Mouse (Mus musculus) olfactory bulb, adult 2 months (tissue): ENCODE measurements around the gene Dna2. TPM values are rescaled to one million over a fixed set of nuclear protein-coding genes. Genes with fewer than 3 reads are reported as not detected.

Experiments used
- H3K27ac ChIP-seq: fragments of 200-500 bp; 2 replicates; pipeline ENCODE4 v1.5.1; 2012; ENCODE audit warnings: low read depth, low read length; ENCODE audit not compliant: insufficient read depth
- H3K4me1 ChIP-seq: fragments of 200-500 bp; 2 replicates; pipeline ENCODE4 v1.6.1; 2012; ENCODE audit warnings: low read length; ENCODE audit not compliant: control insufficient read depth, insufficient read depth
- H3K4me3 ChIP-seq: fragments of 200-500 bp; 2 replicates; pipeline ENCODE4 v1.5.1; 2012; ENCODE audit warnings: mild to moderate bottlenecking, low read depth, low read length, moderate library complexity; ENCODE audit not compliant: insufficient read depth
- CTCF ChIP-seq: fragments of 200-500 bp; IDR thresholded peaks from 2 replicates; pipeline ENCODE4 v1.5.1; 2012; ENCODE audit warnings: low read depth, mild to moderate bottlenecking, low read length, moderate library complexity; ENCODE audit not compliant: insufficient read depth
- POLR2A ChIP-seq: fragments of 200-500 bp; IDR thresholded peaks from 2 replicates; pipeline ENCODE4 v1.6.1; 2012; ENCODE audit warnings: mild to moderate bottlenecking, low read depth, low read length, moderate library complexity; ENCODE audit not compliant: insufficient read depth
- WGBS: fragments of 180-500 bp; shearing (Covaris S2); methylation state at CpG from one replicate; pipeline ENCODE4 v1.1.7; 2018; 5-methylcytosine and 5-hydroxymethylcytosine counted together
- polyA plus RNA-seq: library from polyadenylated mRNA; stranded (reverse); fragments of >200 nt; gene quantifications from 2 replicates; pipeline ENCODE4 v1.2.4, GENCODE M21; 2012; ENCODE audit warnings: low replicate concordance; ENCODE audit not compliant: missing spikeins, insufficient read depth, insufficient read length

The Dna2 gene
- polyA plus RNA-seq, 1 experiment, result not detected

DNA sequence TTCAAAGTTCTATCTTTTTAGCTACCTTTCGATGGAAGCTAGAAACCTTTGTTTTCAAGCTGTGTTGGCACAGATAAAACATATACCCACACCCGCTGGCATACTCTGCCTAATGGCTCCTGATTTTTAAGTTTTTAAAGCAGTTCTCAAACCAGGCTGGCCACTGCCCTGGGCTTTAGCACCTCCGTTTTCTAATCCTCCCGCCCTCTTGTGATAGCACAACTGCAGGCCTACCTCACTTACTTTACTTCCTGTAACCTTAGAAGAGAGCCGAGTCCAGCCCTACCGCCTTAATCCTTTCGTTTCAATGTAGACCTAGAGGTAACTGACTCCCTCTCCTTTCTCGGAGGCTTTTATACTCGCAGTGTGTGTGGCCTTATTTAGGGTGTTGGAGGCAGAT, 56.4 kb downstream of the Dna2 start:
- Histone ChIP-seq H3K4me3 (no peak overlapping the region), H3K27ac (no peak overlapping the region), H3K4me1 (0 out of 2 replicates have a peak, but pooled peaks cover 2% of the 10 kb centered on the region)
- 77% methylated on average over 9 of the region's 9 CpGs for WGBS
- TF ChIP-seq POLR2A, result no peak
- TF ChIP-seq CTCF, result no peak

DNA sequence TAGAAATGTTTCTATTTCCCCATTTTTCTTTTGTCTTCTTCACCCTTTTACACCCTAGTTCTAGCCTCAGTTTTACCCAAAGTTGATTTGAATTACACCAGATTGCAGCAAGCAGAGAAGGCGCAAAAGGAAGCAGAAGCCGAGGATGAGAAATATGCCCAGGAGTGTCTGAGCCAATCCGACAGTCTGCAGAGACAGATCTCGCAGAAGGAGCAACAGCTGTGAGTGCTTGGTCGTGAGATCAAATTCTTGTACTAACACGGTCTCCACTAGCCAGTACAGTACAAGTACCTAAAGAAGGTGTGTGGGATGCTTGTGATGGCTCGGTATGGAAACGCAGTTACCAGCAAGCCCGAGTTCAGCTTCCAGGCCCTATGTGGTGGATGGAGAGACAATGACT, 57.7 kb downstream of the Dna2 start:
- no peak overlapping the region for H3K27ac ChIP-seq
- TF ChIP-seq CTCF, result no peak
- TF ChIP-seq POLR2A, result no peak
- 0 out of 2 replicates have a peak, but pooled peaks cover 2% of the 10 kb centered on the region for H3K4me1 ChIP-seq
- no peak overlapping the region for H3K4me3 ChIP-seq
- 89% methylated on average over 9 of the region's 9 CpGs for WGBS

GRCm38 (mm10) chr10:63008193-63008592, 61.4 kb downstream of the Dna2 start:
- Histone ChIP-seq H3K4me3 (no peak overlapping the region), H3K4me1 (no peaks in the 10 kb centered on the region), H3K27ac (no peak overlapping the region)
- WGBS, result 53% methylated on average over 3 of the region's 3 CpGs
- TF ChIP-seq POLR2A (no peak), CTCF (no peak)

- H3K4me1 ChIP-seq, result no peaks in the 10 kb centered on the region
- no peak overlapping the region for H3K27ac ChIP-seq
- H3K4me3 ChIP-seq, result no peak overlapping the region
- TF ChIP-seq POLR2A, result no peak
- TF ChIP-seq CTCF, result no peak
- WGBS, result 67% methylated on average over 4 of the region's 4 CpGs
These were observed 63.4 kb downstream of the Dna2 start for GRCm38 (mm10) chr10:63010268-63010667.

GRCm38 (mm10) chr10:63011556-63011955, 64.7 kb downstream of the Dna2 start:
- Histone ChIP-seq H3K4me3 (no peak overlapping the region), H3K27ac (no peak overlapping the region), H3K4me1 (no peaks in the 10 kb centered on the region)
- TF ChIP-seq CTCF (no peak), POLR2A (no peak)
- 83% methylated on average over 6 of the region's 6 CpGs for WGBS

GRCm38 (mm10) chr10:63013476-63013875, 66.7 kb downstream of the Dna2 start:
- Histone ChIP-seq H3K4me1 (no peaks in the 10 kb centered on the region), H3K4me3 (no peak overlapping the region), H3K27ac (no peak overlapping the region)
- no peak for TF ChIP-seq CTCF
- WGBS, result 33% methylated on average over 3 of the region's 3 CpGs

- Histone ChIP-seq H3K27ac (no peak overlapping the region), H3K4me3 (no peak overlapping the region), H3K4me1 (0 out of 2 replicates have a peak, but pooled peaks cover 2% of the 10 kb centered on the region)
- TF ChIP-seq POLR2A (no peak), CTCF (no peak)
- WGBS, result 86% methylated on average over 9 of the region's 9 CpGs
These were observed 67.3 kb downstream of the Dna2 start for GRCm38 (mm10) chr10:63014168-63014567.

GRCm38 (mm10) chr10:63019304-63019703, 72.5 kb downstream of the Dna2 start:
- no peak overlapping the region for H3K27ac ChIP-seq
- TF ChIP-seq CTCF (no peak), POLR2A (no peak)
- 70% methylated on average over 6 of the region's 6 CpGs for WGBS
- peaks cover 4% of the 10 kb centered on the region; the same call in 1 of the 2 replicates for H3K4me1 ChIP-seq
- no peak overlapping the region for H3K4me3 ChIP-seq

- Histone ChIP-seq H3K27ac (no peak overlapping the region), H3K4me1 (peaks cover 7% of the 10 kb centered on the region; the same call in 1 of the 2 replicates)
- 11% methylated on average over 4 of the region's 4 CpGs for WGBS
These were observed 74.9 kb downstream of the Dna2 start for GRCm38 (mm10) chr10:63021702-63022101.

GRCm38 (mm10) chr10:63022541-63023120, 75.8 kb downstream of the Dna2 start:
- under 1% methylated on average over 27 of the region's 27 CpGs for WGBS
- peak overlapping the region; percentile 96 for H3K4me3 ChIP-seq
- H3K27ac ChIP-seq, result peak overlapping the region; percentile 100
- H3K4me1 ChIP-seq, result peaks cover 7% of the 10 kb centered on the region; the same call in 1 of the 2 replicates
- no peak for TF ChIP-seq POLR2A
- no peak for TF ChIP-seq CTCF

More at GRCm38 (mm10) chr10:63021702-63022101, 74.9 kb downstream of the Dna2 start:
- no peak for TF ChIP-seq CTCF
- no peak for TF ChIP-seq POLR2A
- peak overlapping the region; percentile 22 for H3K4me3 ChIP-seq
